Mouse (Mus musculus) adrenal gland, postnatal 4 days (tissue): Measurements from ENCODE around the gene Ppp1r14d. TPM values are rescaled to one million over a fixed set of nuclear protein-coding genes. Genes with fewer than 3 reads are reported as not detected.

Source experiments
- DNase-seq, 2 experiments: peaks; one replicate each; pipeline ENCODE4 v3.0.0; 2021 to 2022; ENCODE audit warnings: low spot score in 2 of 2, mixed read lengths in 2 of 2
- total RNA-seq, 2 experiments: library from RNA; stranded (reverse); gene quantifications; 2 replicates each; pipeline ENCODE4 v1.2.3; 2021

Gene Ppp1r14d
- total RNA-seq, 2 experiments from 2014 or later: not detected

- DNase-seq: peak in 1 of 2 experiments; percentile 9
These were observed 7.6 kb upstream of the Ppp1r14d start, which contains the start of gene Spint1 for GRCm38 (mm10) chr2:119237210-119237870. Spint1 (plus strand) TSS chr2:119237362.

DNA sequence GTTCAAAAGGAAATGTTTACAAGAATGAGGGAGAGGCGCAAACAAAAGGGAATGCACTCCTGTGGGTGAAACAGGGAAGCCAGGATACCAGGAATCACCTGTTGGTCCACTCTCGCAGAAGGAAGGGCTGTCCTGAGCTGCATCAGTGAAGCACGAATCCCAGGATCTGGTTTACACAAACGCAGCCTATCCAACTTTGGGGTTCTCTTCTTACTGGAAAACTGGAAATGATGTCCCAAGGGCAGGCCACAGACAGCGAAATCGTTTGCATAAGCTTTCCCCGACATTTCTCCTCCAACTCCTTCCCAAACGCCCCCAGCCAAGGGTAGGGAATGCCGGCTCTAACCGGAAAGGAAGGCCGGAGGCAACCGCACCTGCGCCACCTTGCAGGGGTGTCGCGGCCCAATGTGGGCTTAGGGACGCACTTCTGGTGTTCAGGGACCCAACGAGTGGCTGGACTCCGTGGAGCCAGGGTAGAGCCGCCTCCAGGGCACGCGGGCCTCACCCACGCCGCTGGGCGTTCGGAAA, 7.0 kb upstream of the Ppp1r14d start:
- DNase-seq: no peak

DNA sequence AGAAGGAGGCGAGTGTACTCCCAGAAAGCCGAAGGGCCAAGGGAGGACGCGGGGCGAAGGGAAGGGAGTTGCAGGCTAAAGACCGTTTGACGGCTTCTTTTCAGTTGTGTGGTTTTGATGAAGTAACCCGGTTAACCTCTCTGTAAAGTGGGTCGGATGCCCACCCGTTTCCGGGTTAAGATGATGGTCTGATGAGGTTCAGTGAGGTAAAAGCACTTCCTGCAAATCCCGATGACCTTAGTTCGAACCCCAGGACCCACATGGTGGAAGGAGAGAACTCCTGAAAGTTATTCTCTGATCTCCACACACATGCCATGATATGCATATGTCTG, 20.6 kb downstream of the Ppp1r14d start:
- DNase-seq: no peak

- peak; percentile 84 to 88 for DNase-seq
These were observed 21.1 kb downstream of the Ppp1r14d start, which contains the start of the genes Zfyve19 and Dnajc17 for GRCm38 (mm10) chr2:119208344-119209175. Zfyve19 (plus strand) TSS chr2:119208617. Dnajc17 (minus strand) TSS chr2:119208795.

DNA sequence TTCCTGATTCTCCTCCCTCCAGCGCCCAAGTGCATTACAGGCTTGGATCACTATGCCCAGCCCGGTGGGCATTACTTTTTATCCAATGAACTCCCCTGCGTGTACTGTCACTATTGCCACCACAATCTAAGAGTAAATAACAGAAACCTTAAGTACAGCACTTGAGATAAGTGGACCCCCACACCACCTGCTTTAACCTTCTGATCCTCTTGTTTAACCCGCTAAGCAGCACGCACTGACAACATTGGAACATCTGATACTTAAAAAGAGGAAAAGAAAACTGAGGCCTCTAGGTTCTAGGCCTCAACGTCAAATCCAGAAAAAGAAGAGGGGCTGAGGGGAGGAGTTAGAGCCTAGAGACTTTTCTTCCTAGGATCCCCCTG, 21.8 kb downstream of the Ppp1r14d start:
- no peak for DNase-seq

GRCm38 (mm10) chr2:119203871-119204460, 25.7 kb downstream of the Ppp1r14d start:
- no peak for DNase-seq

- peak in 1 of 2 experiments; percentile 16 for DNase-seq
These were observed 26.7 kb downstream of the Ppp1r14d start for GRCm38 (mm10) chr2:119202914-119203453.

DNA sequence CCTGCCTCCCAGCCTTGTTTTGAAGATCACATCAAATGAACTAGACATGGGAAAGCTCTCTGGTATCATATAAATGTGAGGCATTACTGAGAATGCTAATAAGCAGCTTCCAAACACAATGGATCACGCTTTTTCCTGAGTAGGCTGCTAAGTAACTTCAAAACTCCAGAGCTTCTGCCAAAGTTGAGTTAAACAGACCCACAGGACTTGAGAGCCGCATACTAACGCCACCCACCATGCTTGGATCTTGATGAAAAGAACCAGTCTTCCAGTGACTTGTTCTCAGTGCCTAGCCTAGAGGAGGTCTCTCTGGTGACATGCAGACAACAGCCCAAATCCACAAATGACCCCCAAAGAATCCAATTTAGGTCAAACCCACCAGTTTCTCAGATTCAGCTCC, 30.8 kb downstream of the Ppp1r14d start:
- no peak for DNase-seq

DNA sequence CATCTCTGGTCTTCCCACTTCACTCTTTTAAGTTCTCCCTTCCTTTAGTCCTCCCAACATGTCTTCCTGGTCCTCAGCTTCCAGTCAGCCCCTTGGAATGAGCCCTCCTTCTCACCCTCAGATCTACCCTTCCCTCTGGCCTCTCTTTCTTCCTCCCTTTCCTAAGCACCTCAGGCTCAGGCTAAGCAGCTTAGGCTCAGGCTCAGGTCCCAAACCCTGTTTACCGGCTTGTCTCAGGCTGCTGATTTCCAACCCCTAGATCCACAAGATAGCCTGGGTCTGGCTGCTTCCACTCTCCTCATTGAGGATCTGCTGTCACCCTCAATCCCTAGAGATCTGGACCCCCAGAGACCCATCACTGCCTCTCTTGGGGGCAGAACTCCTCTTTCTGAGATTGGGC, 31.7 kb downstream of the Ppp1r14d start:
- no peak for DNase-seq

DNA sequence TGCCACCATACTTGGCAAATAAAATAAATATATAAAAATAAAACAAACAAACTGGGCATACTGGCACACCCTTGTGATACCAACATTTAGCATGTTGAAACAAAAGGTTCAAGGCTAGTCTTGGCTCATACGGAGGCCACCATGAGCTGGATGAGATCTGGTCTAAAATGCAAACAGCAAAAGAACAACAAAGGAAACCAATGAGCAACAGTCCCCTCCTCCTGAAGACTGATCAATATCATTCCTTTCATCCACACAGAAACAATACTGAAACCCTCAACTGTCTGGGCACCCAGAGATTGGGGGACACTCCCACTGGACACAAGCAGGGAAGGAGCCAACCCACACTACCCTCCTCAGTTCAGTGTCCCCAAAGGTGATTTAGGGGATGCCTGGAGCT, 32.2 kb downstream of the Ppp1r14d start:
- no peak for DNase-seq

GRCm38 (mm10) chr2:119196316-119197108, 33.2 kb downstream of the Ppp1r14d start:
- no peak for DNase-seq

DNA sequence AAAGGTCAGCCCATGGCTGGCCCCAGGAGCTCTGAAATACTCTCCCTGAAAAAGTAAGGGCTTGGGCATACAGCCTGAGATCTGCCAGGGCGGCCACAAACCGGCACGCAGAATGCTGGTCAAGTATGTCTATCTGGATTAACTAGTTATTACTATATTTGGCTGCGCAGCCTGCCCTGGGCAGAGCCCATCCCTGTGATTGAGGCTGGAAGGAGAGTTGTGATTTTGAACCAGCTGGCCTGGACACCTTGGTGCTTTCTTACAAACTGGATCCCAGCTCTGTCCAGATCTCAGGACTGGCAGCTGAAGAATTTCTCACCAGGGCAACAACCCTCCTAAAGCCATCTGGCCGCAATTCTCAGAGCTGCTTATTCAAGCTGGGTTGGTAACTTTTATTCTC, 35.6 kb downstream of the Ppp1r14d start:
- no peak for DNase-seq

DNA sequence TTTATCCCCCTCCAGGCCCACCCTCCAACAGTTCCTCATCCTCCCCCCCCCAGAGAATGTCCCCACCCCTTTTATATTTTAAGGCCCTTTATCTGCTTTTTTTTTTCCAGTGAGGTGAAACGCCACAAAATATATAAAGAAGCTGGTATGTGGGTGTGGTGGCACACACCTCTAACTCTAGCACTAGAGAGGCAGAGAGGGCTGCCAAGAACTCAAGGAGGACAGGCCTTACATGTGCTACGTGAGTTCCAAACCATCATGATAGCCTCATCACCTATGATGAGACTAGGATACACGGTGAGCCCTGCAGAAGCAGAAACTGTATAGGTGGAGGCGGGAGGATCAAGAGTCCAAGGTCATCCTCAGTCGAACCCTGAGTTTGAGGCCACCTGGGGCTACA, 38.7 kb downstream of the Ppp1r14d start:
- DNase-seq: no peak

DNA sequence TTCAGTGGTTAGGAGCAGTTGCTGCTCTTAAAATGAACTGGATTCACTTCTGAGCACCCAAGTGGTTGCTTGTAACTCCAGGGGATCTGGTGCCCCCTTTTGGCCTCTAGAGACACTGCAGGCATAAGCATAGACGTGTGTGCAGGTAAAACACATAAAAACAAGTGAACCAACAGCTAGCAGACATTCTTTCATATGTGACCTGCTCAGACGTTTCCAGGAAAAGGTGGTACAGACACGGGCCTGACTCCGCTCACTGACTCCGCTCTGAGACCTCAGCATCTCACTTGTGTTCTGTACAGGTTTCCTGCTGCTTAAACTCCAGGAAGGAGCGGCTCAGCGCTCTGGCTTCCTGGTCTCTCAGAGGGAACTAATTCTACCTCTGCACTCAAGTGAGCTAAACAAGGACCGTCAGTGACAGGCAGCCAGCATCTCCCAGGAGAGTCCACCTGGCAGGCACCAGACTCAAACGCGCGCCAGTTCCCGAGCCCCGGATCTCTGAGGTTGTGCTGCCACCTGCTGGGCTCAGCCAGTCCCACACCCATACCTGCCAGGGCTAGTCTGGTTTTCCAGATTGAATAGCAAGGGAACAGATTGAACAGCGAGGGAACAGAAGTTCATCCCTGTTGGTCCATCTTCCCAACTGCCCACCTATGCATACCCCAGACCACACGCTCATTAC, 40.5 kb downstream of the Ppp1r14d start:
- DNase-seq: peak; percentile 62 to 76

DNA sequence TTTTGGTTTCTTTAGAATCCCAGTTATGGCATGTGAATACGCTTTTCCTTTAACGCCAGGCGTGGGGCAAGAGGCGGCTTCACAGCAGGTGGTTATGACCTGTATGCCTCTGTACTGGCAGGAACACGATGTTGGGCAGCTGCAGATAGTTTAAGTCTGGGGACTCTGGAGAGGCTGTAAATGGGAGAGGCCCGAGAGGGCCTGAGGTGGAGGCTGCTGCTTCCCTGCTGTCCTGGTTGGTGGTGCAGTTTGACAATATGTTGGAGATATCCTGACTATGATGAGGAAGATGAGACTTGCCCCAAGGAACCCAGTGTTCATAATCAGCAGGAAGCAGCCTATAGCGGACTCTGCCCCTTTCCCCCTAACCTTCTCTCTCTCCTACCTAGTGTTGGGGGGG, 46.8 kb downstream of the Ppp1r14d start:
- no peak for DNase-seq

- DNase-seq: no peak
These were observed 52.2 kb downstream of the Ppp1r14d start for GRCm38 (mm10) chr2:119177384-119177939.

- no peak for DNase-seq
These were observed 52.9 kb downstream of the Ppp1r14d start for GRCm38 (mm10) chr2:119176761-119177160.

DNA sequence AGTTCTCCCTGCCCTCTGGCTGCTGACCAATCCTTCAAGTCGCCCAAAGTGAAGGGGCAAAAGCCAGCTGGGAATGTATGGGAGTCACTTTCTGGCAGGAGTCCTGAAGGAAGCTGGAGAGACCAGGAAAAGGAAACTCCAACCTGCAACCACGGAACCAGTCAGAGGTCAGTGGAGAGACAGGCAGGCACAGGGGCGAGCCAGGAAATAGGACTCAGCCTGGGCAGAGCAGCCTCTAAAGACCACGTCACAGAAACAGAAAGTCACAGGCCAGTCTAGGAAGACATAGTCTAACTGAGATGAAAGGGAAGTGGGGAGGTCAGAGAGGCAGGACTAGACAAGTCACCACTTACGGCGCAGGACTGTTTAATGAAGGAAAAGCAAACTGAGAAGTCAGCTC, 54.1 kb downstream of the Ppp1r14d start:
- DNase-seq: no peak

- DNase-seq: no peak
These were observed 54.8 kb downstream of the Ppp1r14d start for GRCm38 (mm10) chr2:119174866-119175265.
